Mouse (Mus musculus) forebrain, embryonic 10.5 days (tissue): ENCODE measurements around the gene Lyl1. TPM values are rescaled to one million over a fixed set of nuclear protein-coding genes. Genes with fewer than 3 reads are reported as not detected.
A peak's percentile ranks its signal among the peaks of the same experiment; 100 is the strongest.
"Not testable (repeated sequence)": the region's sequence is repeated elsewhere in the genome, so short reads cannot be mapped to it uniquely, and the experiment has no call there.

ENCODE experiments used
- DNase-seq: peaks from one replicate; pipeline ENCODE4 v3.0.0-alpha.2; 2017; ENCODE audit warnings: low spot score; ENCODE audit errors: extremely low spot score
- H3K27ac ChIP-seq: fragments of 300-500 bp; sonication (generic); 2 replicates; pipeline ENCODE4 v1.5.1; 2016; ENCODE audit warnings: mild to moderate bottlenecking
- H3K27me3 ChIP-seq: fragments of 300-500 bp; sonication (generic); 2 replicates; pipeline ENCODE4 v1.6.1; 2016; ENCODE audit warnings: mild to moderate bottlenecking; ENCODE audit not compliant: poor library complexity, severe bottlenecking
- H3K36me3 ChIP-seq: fragments of 300-500 bp; sonication (generic); replicated peaks from 2 replicates; pipeline ENCODE4 v1.6.1; 2016; ENCODE audit warnings: mild to moderate bottlenecking, moderate library complexity
- H3K4me1 ChIP-seq: fragments of 300-500 bp; sonication (generic); 2 replicates; pipeline ENCODE4 v1.6.1; 2016
- H3K4me3 ChIP-seq: fragments of 300-500 bp; sonication (generic); 2 replicates; pipeline ENCODE4 v1.5.1; 2016; ENCODE audit warnings: mild to moderate bottlenecking, moderate library complexity
- H3K9me3 ChIP-seq: fragments of 300-500 bp; sonication (generic); 2 replicates; pipeline ENCODE4 v1.6.1; 2016; ENCODE audit warnings: mild to moderate bottlenecking, moderate library complexity
- WGBS: fragments of 180-500 bp; shearing (Covaris S2); methylation state at CpG from one replicate; pipeline ENCODE4 v1.1.7; 2016; 5-methylcytosine and 5-hydroxymethylcytosine counted together
- polyA plus RNA-seq: library from polyadenylated mRNA; unstranded; fragments of >200 nt; fragmentation: Nextera tagmentation; extraction: Ambion mirVana; gene quantifications from 2 replicates; pipeline ENCODE4 v1.2.1, GENCODE M21; 2016

The Lyl1 gene
- polyA plus RNA-seq, 1 experiment from 2014 or later, result 5.8 TPM

DNA sequence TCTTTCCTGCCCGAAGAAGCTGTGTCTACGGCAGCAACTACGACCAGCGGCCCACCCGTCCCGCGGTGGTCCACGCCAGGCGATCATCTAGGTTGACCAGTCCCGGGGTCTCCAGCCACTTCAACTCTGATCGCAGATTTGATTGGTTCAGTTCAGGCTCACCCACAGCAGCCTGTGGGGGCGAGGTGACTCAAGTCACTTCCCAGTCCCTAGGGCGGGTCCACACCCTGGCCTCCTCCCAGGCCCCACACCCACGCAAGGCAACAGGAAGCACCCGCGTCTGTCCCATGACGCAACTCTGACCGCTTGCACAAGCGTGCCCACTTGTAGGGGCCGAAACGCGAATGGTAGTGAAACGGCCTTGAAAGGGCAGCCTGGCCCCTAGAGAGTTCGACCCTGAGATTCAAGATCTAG is 39.8 kb upstream of the Lyl1 start:
- no peaks in the 10 kb centered on the region for H3K27me3 ChIP-seq
- peak overlapping the region; percentile 94 for H3K27ac ChIP-seq
- DNase-seq, result peak; percentile 69
- H3K9me3 ChIP-seq, result no peaks in the 10 kb centered on the region
- H3K36me3 ChIP-seq, result peaks cover 1% of the 10 kb centered on the region
- peaks cover 89% of the 10 kb centered on the region for H3K4me1 ChIP-seq
- peak overlapping the region; percentile 97 for H3K4me3 ChIP-seq
- WGBS, result under 1% methylated on average over 24 of the region's 24 CpGs

DNA sequence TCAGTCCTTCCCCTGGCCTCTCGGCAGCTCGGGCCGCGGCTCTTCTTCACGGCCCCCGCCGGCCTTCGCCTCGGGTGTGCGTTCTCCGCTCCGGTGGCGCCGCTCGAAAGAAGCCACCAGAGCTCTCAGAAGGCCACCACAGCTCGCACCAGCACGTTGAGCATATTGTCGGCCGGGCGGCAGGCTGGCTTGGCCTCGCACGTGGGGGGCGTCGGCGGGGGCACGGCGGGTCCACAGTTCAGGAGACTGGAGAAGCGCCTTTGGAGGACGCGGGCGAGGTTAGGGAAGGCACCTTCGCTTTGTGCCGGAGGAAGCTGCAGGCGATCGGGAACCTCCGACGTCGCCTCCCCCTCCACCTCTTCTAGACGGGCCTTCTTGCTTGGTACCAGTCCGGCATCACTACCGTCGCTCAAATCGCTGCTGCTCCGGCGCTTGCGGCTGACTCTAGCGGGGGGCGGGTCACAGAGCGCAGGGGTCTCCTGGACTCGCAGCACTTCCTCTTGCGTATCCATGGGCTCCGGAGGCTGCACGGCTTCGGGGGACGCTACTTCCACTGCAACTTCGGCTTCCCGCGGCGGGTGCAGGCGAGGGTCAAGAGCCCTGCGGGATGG is 39.2 kb upstream of the Lyl1 start:
- Histone ChIP-seq H3K9me3 (no peaks in the 10 kb centered on the region), H3K4me1 (peaks cover 89% of the 10 kb centered on the region), H3K36me3 (peaks cover 7% of the 10 kb centered on the region), H3K4me3 (peak overlapping the region; percentile 97), H3K27ac (peak overlapping the region; percentile 94), H3K27me3 (no peaks in the 10 kb centered on the region)
- DNase-seq, result peak; percentile 73
- WGBS, result under 1% methylated on average over 61 of the region's 61 CpGs

DNA sequence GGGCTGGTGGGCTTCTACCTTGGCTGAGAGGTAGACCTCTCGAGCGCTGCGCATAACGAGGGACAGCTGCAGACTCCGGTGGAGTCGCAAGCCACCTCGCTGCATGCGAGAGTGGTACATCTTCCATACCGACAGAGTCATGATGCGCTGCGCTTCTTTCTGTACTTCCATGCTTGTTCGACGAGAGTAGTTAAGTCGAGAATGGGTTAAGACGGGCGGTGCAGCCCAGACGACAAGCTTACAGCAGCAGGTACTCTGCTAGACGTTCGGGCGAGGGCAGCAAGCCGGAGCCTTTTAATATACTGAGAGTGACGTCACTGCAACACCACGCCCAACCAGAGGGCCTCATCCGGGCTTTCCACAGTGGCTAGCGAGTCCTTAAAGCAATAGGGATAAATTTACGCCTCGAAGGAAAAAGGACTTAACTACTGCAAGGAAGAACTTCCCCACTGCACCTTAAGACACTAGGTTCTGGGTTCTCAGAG is 38.6 kb upstream of the Lyl1 start, which contains the start of gene Ier2:
Gene Ier2 (minus strand): TSS at position 272 of the 485 bp plus-strand sequence.
- no peaks in the 10 kb centered on the region for H3K27me3 ChIP-seq
- peak within 1 kb of the TSS; percentile 94 for H3K27ac ChIP-seq
- H3K4me1 ChIP-seq, result peaks cover 84% of the 10 kb centered on the region
- under 1% methylated on average over 27 of the region's 27 CpGs for WGBS
- peak; percentile 95 for DNase-seq
- no peaks in the 10 kb centered on the region for H3K9me3 ChIP-seq
- H3K4me3 ChIP-seq, result peak within 1 kb of the TSS; percentile 97
- peaks cover 11% of the 10 kb centered on the region for H3K36me3 ChIP-seq

DNA sequence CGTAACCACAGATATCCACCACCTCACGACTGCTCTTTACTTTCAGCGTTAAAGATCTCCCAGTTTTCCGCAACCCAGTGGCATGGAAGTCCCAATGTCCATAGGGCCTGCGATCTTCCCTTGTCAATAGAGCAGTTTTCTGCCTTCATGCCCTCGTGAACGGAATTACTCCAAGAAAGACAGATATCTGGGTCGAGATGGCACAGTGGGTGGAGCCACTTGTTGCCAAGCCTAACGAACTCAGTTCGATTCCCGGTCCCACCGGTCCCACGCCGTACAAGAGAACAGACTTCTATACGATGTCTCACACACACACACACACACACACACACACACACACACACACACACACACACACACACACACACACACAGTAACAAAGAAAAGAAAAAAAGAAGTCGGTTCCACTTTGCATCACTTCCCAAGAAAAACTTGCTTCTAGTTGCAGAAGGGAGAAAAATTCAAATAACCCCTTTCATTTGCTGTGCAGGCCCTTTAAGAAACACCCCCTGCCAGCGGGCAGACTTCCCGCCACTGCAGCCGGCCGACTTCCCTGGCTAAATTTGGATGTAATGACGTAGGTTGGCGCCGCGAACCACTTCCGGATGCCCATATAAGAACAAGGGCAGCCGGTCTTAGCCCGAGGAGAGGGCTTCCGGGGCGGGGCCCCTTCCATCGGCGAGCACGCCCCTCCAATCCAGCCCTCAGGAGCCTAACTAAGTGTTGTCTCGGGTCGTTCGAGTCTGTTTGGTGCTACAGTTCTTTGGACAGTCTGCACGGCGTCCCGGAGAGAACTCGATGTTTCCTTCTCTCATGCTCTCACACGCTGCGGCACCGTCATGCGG is 37.6 kb upstream of the Lyl1 start:
- Histone ChIP-seq H3K36me3 (peaks cover 22% of the 10 kb centered on the region), H3K27ac (peak overlapping the region; percentile 94), H3K27me3 (no peaks in the 10 kb centered on the region), H3K4me1 (peaks cover 73% of the 10 kb centered on the region), H3K9me3 (no peaks in the 10 kb centered on the region), H3K4me3 (peak overlapping the region; percentile 97)
- 3% methylated on average over 43 of the region's 43 CpGs for WGBS
- peak; percentile 97 for DNase-seq

DNA sequence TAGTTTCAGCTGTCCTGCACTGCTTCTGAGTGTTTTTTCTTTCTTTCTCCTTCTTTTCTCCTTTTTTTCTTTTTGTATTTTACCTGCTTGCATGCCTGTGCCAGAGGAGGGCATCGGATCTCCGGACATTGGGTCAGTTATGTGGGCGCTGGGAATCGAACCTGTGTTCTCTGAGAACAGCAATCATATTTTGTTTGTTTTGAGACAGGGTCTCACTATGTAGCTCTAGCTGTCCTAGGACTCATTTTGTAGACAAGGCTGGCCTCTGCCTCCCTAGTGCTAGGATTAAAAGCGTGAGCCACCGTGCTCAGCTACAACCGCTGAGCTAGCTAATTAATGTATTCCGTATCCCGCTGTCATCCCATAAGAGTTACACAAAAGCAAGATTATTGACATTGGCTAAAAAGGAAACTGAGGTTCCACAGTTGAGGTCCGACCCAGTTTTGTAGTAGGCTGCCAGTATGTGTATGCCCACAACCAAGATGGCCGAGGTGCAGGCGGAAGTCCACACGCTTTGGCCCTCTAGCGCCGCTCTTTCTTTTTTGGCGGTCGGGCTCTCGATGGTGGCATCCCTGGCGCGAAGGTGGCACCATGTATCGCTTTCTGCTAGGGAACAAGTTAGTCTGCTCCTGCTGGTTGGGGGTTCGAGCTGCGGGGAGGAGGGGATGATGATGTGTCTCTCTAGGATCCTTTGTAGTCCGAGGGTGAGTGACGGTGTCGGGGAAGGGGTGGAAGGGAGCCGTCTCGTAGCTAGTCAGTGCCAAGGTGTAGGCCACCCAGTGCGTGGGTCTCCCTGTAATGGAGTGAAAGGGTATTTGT is 36.5 kb upstream of the Lyl1 start:
- peak; percentile 81 for DNase-seq
- H3K4me3 ChIP-seq, result peak overlapping the region; percentile 97
- H3K4me1 ChIP-seq, result peaks cover 62% of the 10 kb centered on the region
- H3K27me3 ChIP-seq, result no peaks in the 10 kb centered on the region
- under 1% methylated on average over 29 of the region's 29 CpGs for WGBS
- H3K9me3 ChIP-seq, result no peaks in the 10 kb centered on the region
- H3K36me3 ChIP-seq, result peaks cover 32% of the 10 kb centered on the region
- peak overlapping the region; percentile 94 for H3K27ac ChIP-seq

DNA sequence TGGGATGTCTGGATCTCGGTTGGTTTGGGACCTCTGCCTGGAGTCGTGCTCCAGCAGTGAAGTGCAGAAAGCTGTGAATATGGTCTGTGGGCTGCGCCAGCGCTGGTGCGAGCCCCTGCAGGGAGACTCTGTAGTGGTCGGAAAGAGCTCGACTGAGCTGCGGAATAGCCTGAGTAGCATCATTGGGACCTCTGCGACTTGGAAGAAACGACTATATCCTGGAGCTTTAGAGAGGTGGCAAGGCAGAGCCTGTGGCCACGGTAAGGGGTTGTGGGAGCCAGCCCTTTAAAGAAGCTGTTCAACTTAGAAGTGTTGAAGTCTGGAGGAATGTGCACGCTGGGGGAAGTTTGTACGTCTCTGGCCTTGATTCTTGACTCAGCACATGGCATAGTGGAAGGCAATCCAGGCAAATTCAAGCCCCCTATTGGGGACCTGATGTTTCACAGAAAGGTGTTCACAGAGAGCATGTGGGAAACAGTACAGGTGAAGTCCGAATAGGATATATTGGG is 35.8 kb upstream of the Lyl1 start:
- peak overlapping the region; percentile 94 for H3K27ac ChIP-seq
- peak overlapping the region; percentile 97 for H3K4me3 ChIP-seq
- H3K27me3 ChIP-seq, result no peaks in the 10 kb centered on the region
- no peak for DNase-seq
- peaks cover 39% of the 10 kb centered on the region for H3K36me3 ChIP-seq
- WGBS, result 2% methylated on average over 14 of the region's 14 CpGs
- no peaks in the 10 kb centered on the region for H3K9me3 ChIP-seq
- peaks cover 55% of the 10 kb centered on the region for H3K4me1 ChIP-seq

DNA sequence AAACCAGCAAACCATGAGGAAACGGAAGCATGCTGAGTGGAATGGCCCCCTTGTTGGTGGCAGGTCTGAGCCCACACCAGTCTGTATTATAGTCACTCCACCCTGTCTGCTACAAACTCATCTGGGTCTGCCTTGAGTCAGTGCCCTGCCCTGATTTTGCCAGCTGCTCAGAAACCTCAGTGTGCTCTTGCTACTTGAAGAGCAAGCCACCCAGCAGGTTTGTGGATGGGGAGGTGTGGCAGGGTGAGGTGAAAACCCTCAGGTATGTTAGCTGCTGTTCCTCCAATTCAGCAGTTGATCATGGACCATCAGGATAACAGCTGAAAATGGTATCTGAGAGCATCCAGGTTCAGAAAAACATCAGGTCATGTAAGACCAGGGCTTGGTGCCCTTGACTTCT is 33.2 kb upstream of the Lyl1 start:
- H3K36me3 ChIP-seq, result peaks cover 66% of the 10 kb centered on the region
- WGBS, result 91% methylated on average over 1 of the region's 1 CpGs
- no peak overlapping the region for H3K27ac ChIP-seq

DNA sequence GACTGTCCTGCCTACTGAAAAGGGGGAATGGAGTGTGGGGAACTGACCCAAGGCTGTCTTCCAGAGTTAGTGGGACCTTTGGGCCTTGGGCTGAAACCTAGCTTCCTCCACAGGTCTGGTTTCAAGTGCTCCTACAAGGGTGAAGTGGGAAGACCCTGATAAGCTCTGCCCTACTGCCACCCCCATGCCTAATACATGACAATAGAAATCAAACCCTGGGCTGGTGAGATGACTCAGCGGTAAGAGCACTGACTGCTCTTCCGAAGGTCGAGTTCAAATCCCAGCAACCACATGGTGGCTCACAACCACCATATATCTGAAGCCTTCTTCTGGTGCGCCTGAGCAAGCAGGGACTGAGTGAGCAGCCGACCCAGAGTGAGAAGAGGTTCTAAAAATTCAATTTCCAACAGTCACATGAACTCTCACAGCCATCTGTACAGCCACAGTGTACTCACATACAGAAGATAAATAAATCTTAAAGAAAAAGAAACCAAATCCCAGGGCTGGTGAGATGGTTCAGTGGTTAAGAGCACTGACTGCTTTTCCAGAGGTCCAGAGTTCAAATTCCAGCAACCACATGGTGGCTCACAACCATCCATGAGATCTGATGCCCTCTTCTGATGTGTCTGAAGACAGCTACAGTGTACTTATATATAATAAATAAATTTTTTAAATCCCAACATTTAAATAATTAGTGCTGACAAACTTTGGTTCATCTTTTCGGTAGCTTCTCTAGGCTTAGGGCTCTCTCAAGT is 32.3 kb upstream of the Lyl1 start:
- no peak for DNase-seq
- H3K27ac ChIP-seq, result no peak overlapping the region
- H3K27me3 ChIP-seq, result no peaks in the 10 kb centered on the region
- peaks cover 27% of the 10 kb centered on the region for H3K4me1 ChIP-seq
- H3K4me3 ChIP-seq, result no peak overlapping the region
- WGBS, result 89% methylated on average over 6 of the region's 6 CpGs
- H3K9me3 ChIP-seq, result no peaks in the 10 kb centered on the region
- peaks cover 74% of the 10 kb centered on the region for H3K36me3 ChIP-seq

More for the DNA sequence above, 33.2 kb upstream of the Lyl1 start:
- no peak for DNase-seq
- Histone ChIP-seq H3K27me3 (no peaks in the 10 kb centered on the region), H3K4me1 (peaks cover 34% of the 10 kb centered on the region), H3K9me3 (no peaks in the 10 kb centered on the region), H3K4me3 (no peak overlapping the region)

DNA sequence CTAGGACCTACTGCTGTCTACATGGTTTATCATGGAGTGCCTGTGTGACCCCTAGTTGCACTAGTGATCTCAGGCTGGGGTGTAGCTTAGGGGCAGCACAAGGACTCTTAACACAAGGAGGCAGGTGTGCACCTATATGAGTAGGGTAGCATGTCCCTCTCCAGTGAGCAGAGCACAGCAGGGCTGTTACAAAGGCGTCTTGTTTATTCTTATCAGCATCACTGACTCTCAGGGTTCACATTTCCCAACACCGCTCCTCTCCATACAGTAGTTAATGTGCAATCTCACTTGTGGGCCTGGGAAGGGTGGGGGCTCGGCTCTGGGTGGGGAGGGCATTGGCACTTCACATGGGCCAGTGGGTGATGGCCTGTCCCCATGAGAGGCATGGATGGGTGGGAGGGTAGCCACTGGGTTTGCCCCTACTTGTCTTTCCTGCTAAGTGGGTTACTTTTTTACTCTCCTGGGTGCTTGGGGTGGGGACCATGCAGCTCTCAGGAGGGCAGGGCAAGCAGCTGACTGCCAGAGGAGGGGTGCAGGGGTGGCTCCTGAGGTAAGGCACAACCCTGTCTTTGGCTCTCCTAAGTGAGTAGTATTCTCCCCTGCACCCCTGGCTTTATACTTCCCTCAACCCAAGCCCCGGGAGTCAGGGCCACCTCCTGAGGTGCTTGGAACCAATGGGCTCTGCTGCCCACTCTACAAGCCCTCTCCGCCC is 30.8 kb upstream of the Lyl1 start:
- H3K27me3 ChIP-seq, H3K9me3 ChIP-seq, DNase-seq, H3K27ac ChIP-seq, H3K4me3 ChIP-seq: not testable (repeated sequence)
- Histone ChIP-seq H3K4me1 (peaks cover 15% of the 10 kb centered on the region), H3K36me3 (peaks cover 89% of the 10 kb centered on the region)
- 93% methylated on average over 5 of the region's 5 CpGs for WGBS

DNA sequence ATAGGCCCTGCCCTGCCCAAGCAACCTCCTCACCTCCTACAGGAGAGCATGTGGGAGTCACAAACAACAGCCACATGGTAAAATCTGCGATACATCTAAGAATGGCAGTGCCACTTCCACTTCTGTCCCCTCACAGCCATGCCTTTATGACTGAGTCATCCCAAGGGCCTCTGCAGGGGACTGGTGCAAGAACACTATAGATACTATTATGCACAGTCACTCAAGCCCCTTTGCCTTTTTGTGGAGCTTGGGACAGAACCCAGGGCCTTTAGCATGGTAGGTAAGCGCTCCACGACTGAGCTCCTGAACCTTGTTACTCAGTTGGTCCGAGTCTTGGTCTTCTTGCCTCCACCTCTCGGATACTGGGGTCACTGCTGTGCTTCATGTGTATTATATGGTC is 24.0 kb upstream of the Lyl1 start:
- no peak for DNase-seq
- H3K4me3 ChIP-seq, result no peak overlapping the region
- no peak overlapping the region for H3K27ac ChIP-seq
- H3K9me3 ChIP-seq, result no peaks in the 10 kb centered on the region
- 88% methylated on average over 5 of the region's 5 CpGs for WGBS
- H3K36me3 ChIP-seq, result peaks cover 92% of the 10 kb centered on the region
- no peaks in the 10 kb centered on the region for H3K27me3 ChIP-seq
- H3K4me1 ChIP-seq, result no peaks in the 10 kb centered on the region

DNA sequence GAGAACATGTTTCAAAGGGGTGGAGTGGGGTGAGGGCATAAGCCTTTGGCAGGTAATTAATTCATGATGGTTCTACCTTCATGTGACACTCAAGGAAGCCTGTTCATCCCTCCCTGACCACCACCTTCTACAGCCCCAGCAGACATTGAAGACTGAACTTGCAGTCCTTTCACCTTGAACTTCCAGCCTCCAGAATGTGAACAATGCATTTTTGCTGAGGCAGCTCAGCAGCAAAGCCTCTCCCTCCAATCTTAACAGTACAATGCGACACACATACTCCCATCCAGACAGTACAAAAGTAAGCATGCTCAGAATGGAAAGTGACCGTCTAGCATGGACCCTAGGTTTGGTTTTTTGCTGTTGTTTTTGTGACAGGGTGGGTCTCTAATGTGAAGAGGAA is 19.8 kb upstream of the Lyl1 start:
- no peak overlapping the region for H3K27ac ChIP-seq
- H3K27me3 ChIP-seq, result no peaks in the 10 kb centered on the region
- H3K4me3 ChIP-seq, result no peak overlapping the region
- DNase-seq, result no peak
- peaks cover 86% of the 10 kb centered on the region for H3K36me3 ChIP-seq
- no peaks in the 10 kb centered on the region for H3K9me3 ChIP-seq
- WGBS, result 95% methylated on average over 2 of the region's 2 CpGs
- H3K4me1 ChIP-seq, result peaks cover 25% of the 10 kb centered on the region
